Mouse (Mus musculus) forebrain, embryonic 14.5 days (tissue): ENCODE results near the gene Duoxa1. TPM values are rescaled to one million over a fixed set of nuclear protein-coding genes. Genes with fewer than 3 reads are reported as not detected.
A peak's percentile ranks its signal among the peaks of the same experiment; 100 is the strongest.

Experiments used
- ATAC-seq: fragments of 200-750 bp; cut with Nextera tagmentation; 2 replicates; pipeline ENCODE4 v1.8.0; 2017; ENCODE audit warnings: mild to moderate bottlenecking, moderate library complexity
- DNase-seq: peaks from one replicate; pipeline ENCODE4 v3.0.0-alpha.2; 2015; ENCODE audit warnings: low spot score
- H3K27ac ChIP-seq: fragments of 300-500 bp; sonication (generic); 2 replicates; pipeline ENCODE4 v1.5.1; 2014; ENCODE audit warnings: low read depth, mild to moderate bottlenecking, control low read depth, low read length, moderate library complexity
- H3K27me3 ChIP-seq: fragments of 300-500 bp; sonication (generic); replicated peaks from 2 replicates; pipeline ENCODE4 v1.6.1; 2014; ENCODE audit warnings: low read length, control low read depth, mixed read lengths; ENCODE audit not compliant: control insufficient read depth, insufficient read depth
- H3K36me3 ChIP-seq: fragments of 300-500 bp; sonication (generic); 2 replicates; pipeline ENCODE4 v1.6.1; 2014; ENCODE audit warnings: low read length, control low read depth; ENCODE audit not compliant: control insufficient read depth, insufficient read depth
- H3K4me1 ChIP-seq: fragments of 300-500 bp; sonication (generic); 2 replicates; pipeline ENCODE4 v1.6.1; 2014; ENCODE audit warnings: antibody characterized with exemption, low read length, control low read depth; ENCODE audit not compliant: control insufficient read depth, insufficient read depth
- H3K4me2 ChIP-seq: fragments of 300-500 bp; sonication (generic); 2 replicates; pipeline ENCODE4 v1.6.1; 2014; ENCODE audit warnings: mild to moderate bottlenecking, control low read depth, low read length
- H3K4me3 ChIP-seq: fragments of 300-500 bp; sonication (generic); 2 replicates; pipeline ENCODE4 v1.5.1; 2014; ENCODE audit warnings: low read depth, low read length, control low read depth
- H3K9ac ChIP-seq: fragments of 300-500 bp; sonication (generic); 2 replicates; pipeline ENCODE4 v1.6.1; 2014; ENCODE audit warnings: mild to moderate bottlenecking, low read length, control low read depth, moderate library complexity
- H3K9me3 ChIP-seq: fragments of 300-500 bp; sonication (generic); replicated peaks from 2 replicates; pipeline ENCODE4 v1.6.1; 2016; ENCODE audit warnings: low read length, control low read depth, mixed read lengths; ENCODE audit not compliant: control insufficient read depth
- WGBS: fragments of 180-500 bp; shearing (Covaris S2); extraction: QIAGEN DNeasy Blood & Tissue Kit; methylation state at CpG from one replicate; pipeline ENCODE4 v1.1.7; 2014; 5-methylcytosine and 5-hydroxymethylcytosine counted together
- polyA plus RNA-seq: library from polyadenylated mRNA; unstranded; fragments of >200 nt; fragmentation: Nextera tagmentation; extraction: Ambion mirVana; gene quantifications from 2 replicates; pipeline ENCODE4 v1.2.1, GENCODE M21; 2014

The Duoxa1 gene
- polyA plus RNA-seq, 1 experiment from 2014 or later, result not detected

GRCm38 (mm10) chr2:122302574-122303241 is 10.8 kb downstream of the Duoxa1 start:
- Histone ChIP-seq H3K4me3 (0 out of 2 replicates have a peak overlapping the region, but pooled peaks have one; percentile 40), H3K27me3 (peaks cover 52% of the 10 kb centered on the region), H3K9me3 (no peaks in the 10 kb centered on the region), H3K36me3 (no peaks in the 10 kb centered on the region), H3K4me2 (no peak overlapping the region), H3K27ac (no peak overlapping the region), H3K9ac (no peak overlapping the region), H3K4me1 (peaks cover 19% of the 10 kb centered on the region)
- ATAC-seq (peak; percentile 63), DNase-seq (peak; percentile 85)
- WGBS, result 12% methylated on average over 9 of the region's 9 CpGs

GRCm38 (mm10) chr2:122301921-122302573 is 11.5 kb downstream of the Duoxa1 start:
- no peak for ATAC-seq
- no peak overlapping the region for H3K27ac ChIP-seq
- peaks cover 55% of the 10 kb centered on the region for H3K27me3 ChIP-seq
- H3K4me2 ChIP-seq, result peak overlapping the region; percentile 84
- no peak for DNase-seq
- no peaks in the 10 kb centered on the region for H3K9me3 ChIP-seq
- H3K4me3 ChIP-seq, result peak overlapping the region; percentile 40
- WGBS, result 6% methylated on average over 23 of the region's 23 CpGs
- H3K36me3 ChIP-seq, result no peaks in the 10 kb centered on the region
- peaks cover 21% of the 10 kb centered on the region for H3K4me1 ChIP-seq
- H3K9ac ChIP-seq, result peak overlapping the region; percentile 54

- DNase-seq, result peak; percentile 62
- WGBS, result under 1% methylated on average over 48 of the region's 48 CpGs
These were observed 12.2 kb downstream of the Duoxa1 start for GRCm38 (mm10) chr2:122301081-122301920.

GRCm38 (mm10) chr2:122300656-122301020 is 12.9 kb downstream of the Duoxa1 start:
- Histone ChIP-seq H3K4me1 (peaks cover 21% of the 10 kb centered on the region), H3K4me3 (peak overlapping the region; percentile 40; the same call in 1 of the 2 replicates)

More at GRCm38 (mm10) chr2:122301081-122301920, 12.2 kb downstream of the Duoxa1 start:
- H3K9me3 ChIP-seq, result no peaks in the 10 kb centered on the region
- ATAC-seq, result peak; percentile 58
- H3K4me2 ChIP-seq, result peak overlapping the region; percentile 84
- peak overlapping the region; percentile 54 for H3K9ac ChIP-seq
- H3K27ac ChIP-seq, result no peak overlapping the region
- peaks cover 21% of the 10 kb centered on the region for H3K4me1 ChIP-seq
- no peaks in the 10 kb centered on the region for H3K36me3 ChIP-seq
- H3K4me3 ChIP-seq, result peak overlapping the region; percentile 40
- H3K27me3 ChIP-seq, result peaks cover 56% of the 10 kb centered on the region

GRCm38 (mm10) chr2:122299911-122300655 is 13.4 kb downstream of the Duoxa1 start:
- Histone ChIP-seq H3K27ac (no peak overlapping the region), H3K4me2 (no peak overlapping the region), H3K27me3 (peaks cover 67% of the 10 kb centered on the region), H3K4me3 (no peak overlapping the region), H3K36me3 (no peaks in the 10 kb centered on the region), H3K9ac (no peak overlapping the region), H3K4me1 (peaks cover 21% of the 10 kb centered on the region), H3K9me3 (no peaks in the 10 kb centered on the region)
- 7% methylated on average over 14 of the region's 14 CpGs for WGBS
- ATAC-seq, result no peak
- DNase-seq, result no peak

More at GRCm38 (mm10) chr2:122300656-122301020, 12.9 kb downstream of the Duoxa1 start:
- DNase-seq (no peak), ATAC-seq (no peak)
- Histone ChIP-seq H3K9ac (no peak overlapping the region), H3K27ac (no peak overlapping the region), H3K4me2 (peak overlapping the region; percentile 84; the same call in 1 of the 2 replicates), H3K36me3 (no peaks in the 10 kb centered on the region), H3K27me3 (peaks cover 61% of the 10 kb centered on the region), H3K9me3 (no peaks in the 10 kb centered on the region)
- WGBS, result 3% methylated on average over 14 of the region's 14 CpGs

GRCm38 (mm10) chr2:122298596-122299490 is 14.7 kb downstream of the Duoxa1 start, which contains the start of gene Duoxa2:
Gene Duoxa2 (plus strand): TSS chr2:122298900.
- Histone ChIP-seq H3K4me1 (peaks cover 21% of the 10 kb centered on the region), H3K9ac (no peak within 1 kb of the TSS), H3K4me3 (peak within 1 kb of the TSS; percentile 13; the same call in 1 of the 2 replicates), H3K36me3 (no peaks in the 10 kb centered on the region), H3K27ac (no peak within 1 kb of the TSS), H3K27me3 (peaks cover 73% of the 10 kb centered on the region), H3K4me2 (peak within 1 kb of the TSS; percentile 39), H3K9me3 (no peaks in the 10 kb centered on the region)
- WGBS, result 1% methylated on average over 43 of the region's 43 CpGs
- ATAC-seq (no peak), DNase-seq (no peak)

GRCm38 (mm10) chr2:122298096-122298499 is 15.4 kb downstream of the Duoxa1 start, which contains the start of gene Duox2:
Gene Duox2 (minus strand): TSS chr2:122298449.
- Histone ChIP-seq H3K4me3 (peak within 1 kb of the TSS; percentile 13; the same call in 1 of the 2 replicates), H3K4me2 (peak within 1 kb of the TSS; percentile 39), H3K9ac (no peak within 1 kb of the TSS), H3K36me3 (no peaks in the 10 kb centered on the region), H3K4me1 (peaks cover 21% of the 10 kb centered on the region), H3K27ac (no peak within 1 kb of the TSS), H3K27me3 (peaks cover 73% of the 10 kb centered on the region), H3K9me3 (no peaks in the 10 kb centered on the region)
- no peak for DNase-seq
- no peak for ATAC-seq
- WGBS, result under 1% methylated on average over 13 of the region's 13 CpGs
